Mouse (Mus musculus) large intestine, adult 2 months (tissue): ENCODE results near the gene Rsl24d1. TPM values are rescaled to one million over a fixed set of nuclear protein-coding genes. Genes with fewer than 3 reads are reported as not detected.
"Not testable (repeated sequence)": the region's sequence is repeated elsewhere in the genome, so short reads cannot be mapped to it uniquely, and the experiment has no call there.

ENCODE experiments used
- DNase-seq: peaks from one replicate; pipeline ENCODE4 v3.0.0-alpha.2; 2012; ENCODE audit warnings: low read depth, low spot score
- WGBS: fragments of 180-500 bp; shearing (Covaris S2); methylation state at CpG from one replicate; pipeline ENCODE4 v1.1.7; 2018; 5-methylcytosine and 5-hydroxymethylcytosine counted together
- polyA plus RNA-seq: library from polyadenylated mRNA; depleted of rRNA; stranded (reverse); fragments of >200 nt; gene quantifications from 2 replicates; pipeline ENCODE4 v1.2.3, GENCODE M21; 2012; rRNA removed

Gene Rsl24d1
- 16.6 and 20.9 TPM in 2 replicates for polyA plus RNA-seq

DNA sequence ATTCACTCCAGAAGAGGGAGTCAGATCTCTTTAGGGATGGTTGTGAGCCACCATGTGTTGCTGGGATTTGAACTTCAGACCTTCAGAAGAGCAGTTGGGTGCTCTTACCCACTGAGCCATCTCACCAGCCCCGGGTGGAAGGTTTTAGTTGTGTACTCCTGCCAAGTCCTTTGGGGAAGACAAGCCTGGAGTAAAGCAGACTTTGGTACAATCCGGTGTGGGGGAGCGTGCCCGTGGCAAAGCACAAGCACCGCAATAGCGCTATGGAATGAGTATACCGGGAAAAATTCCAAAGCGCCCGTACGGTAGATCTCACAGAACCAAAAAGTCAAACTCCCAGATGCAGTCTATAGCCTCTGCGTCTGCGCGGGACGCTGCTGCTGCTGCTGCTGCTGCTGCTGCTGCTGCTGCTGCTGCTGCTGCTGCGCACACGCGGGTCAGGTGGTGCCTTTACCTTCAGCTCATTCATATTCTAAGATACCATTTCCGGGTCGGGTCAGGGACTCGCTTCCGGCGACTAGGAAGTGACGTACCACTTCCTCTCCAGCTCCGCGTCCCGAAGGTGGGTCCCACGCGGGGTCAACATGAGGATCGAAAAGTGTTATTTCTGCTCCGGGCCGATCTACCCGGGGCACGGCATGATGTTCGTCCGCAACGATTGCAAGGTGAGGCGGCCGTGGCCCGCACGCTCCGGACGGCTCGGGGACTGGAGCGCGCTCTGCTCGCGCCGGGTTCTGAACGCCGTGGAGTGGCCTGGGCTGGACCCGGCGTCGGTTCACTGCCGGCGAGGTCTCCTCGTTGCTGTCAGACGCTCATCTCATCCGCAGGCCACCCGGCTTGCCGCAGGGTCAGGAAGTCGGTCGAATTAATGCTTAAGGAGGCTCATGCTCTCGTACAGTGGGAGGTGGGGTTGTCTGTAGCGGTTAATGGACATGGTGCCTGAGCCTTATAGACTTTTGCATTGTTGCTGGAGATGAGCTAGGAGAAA lies at the start of gene Rsl24d1:
Gene Rsl24d1 (plus strand): TSS at position 508 of the 988 bp plus-strand sequence.
- WGBS, result under 1% methylated on average over 64 of the region's 64 CpGs

DNA sequence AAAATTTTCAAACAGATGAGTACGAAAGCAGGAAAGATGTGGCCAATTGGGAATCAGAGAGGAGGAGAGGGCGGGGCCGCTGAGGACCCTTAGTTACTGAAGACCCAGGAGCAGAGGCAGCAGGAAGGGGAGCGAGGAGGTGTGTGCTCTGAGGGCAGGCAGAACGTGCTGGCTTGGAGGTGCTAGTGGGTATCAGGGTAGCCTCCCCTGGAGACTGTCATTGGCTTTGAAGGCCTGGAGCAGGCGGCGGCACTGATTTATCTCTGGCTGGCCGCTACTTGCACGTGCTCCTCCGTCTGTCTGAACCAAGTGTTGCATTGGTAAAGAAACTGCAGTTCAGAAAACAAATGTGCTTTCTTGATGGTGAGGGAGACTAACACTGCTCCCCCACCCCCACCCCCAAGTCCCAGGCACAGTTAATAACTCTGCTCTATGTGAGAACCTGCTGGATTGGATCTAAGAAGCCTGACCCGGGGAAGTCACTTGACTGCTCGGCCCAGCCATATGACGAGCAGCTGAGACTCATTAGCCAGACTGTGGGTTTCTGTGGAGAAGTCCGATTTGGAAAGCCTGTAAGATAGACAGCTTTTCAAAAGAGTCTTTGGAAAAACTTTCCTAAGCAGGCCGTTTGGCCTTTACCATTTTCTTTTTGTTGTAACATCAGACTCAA lies 49.5 kb upstream of the Rsl24d1 start:
- no peak for DNase-seq
- 74% methylated on average over 15 of the region's 15 CpGs for WGBS

More for the DNA sequence above, at the start of gene Rsl24d1:
- DNase-seq, result peak; percentile 78

DNA sequence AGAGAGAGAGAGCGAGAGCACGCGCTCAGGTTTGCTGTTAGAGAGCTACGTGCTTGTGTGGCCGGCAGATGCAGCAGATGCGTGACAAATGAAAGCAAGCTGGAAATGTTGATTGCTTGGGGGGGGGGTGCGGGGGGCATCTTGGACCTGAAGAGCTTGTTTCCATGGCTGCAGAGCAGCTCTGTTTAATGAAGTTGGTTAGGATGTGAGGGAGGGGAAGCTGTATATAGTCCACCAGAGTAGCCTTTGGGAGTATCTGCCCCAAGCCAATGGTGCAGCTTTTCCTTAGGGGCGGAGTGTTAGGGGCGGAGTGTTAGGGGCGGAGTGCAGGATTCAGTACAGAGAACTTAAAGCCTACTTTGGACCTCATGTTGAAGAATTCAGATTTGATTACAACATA lies 46.1 kb upstream of the Rsl24d1 start:
- no peak for DNase-seq
- WGBS, result 48% methylated on average over 10 of the region's 10 CpGs

DNA sequence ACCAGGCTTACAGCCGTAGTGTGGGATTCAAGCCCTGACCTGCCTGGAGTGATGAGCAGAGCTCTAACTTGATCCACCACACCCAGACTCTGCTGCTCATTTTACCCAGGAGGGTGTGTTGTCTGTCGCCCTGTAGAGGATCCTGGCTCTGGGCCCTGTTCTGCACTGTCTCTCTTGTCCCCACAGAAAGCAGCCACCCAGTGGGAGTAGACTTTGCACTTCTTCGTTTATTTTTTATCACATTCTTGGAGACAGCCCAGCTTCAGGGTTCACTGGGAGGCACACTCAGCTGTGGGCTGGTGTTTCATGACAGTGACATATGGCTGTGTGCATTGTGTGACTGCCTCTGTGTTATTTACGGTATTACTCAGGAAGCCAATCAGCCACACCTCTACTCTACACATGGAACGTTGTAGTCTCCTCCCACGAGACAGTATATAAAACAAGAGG lies 45.0 kb upstream of the Rsl24d1 start:
- DNase-seq, result peak; percentile 89
- WGBS, result 14% methylated on average over 6 of the region's 6 CpGs

DNA sequence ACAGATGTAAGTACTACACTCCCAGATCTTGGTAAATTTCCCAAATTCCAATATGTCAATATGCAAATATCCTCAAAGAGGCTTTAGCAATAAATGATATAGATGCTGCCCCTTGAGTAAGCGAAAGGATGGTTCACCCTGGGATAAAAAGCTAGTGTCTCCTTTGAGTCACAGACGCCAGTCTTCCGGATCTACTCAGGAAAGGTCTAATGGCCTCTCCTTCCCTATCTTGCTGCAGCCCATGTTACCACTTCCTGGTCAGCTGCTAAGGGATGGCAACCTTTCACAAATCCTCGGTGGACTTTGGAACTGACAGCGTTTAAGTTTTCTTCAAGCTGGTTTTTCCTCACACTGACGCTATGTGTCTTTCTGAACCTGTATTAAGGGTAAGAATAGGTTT lies 44.5 kb upstream of the Rsl24d1 start:
- WGBS, result 32% methylated on average over 6 of the region's 6 CpGs
- DNase-seq, result no peak

DNA sequence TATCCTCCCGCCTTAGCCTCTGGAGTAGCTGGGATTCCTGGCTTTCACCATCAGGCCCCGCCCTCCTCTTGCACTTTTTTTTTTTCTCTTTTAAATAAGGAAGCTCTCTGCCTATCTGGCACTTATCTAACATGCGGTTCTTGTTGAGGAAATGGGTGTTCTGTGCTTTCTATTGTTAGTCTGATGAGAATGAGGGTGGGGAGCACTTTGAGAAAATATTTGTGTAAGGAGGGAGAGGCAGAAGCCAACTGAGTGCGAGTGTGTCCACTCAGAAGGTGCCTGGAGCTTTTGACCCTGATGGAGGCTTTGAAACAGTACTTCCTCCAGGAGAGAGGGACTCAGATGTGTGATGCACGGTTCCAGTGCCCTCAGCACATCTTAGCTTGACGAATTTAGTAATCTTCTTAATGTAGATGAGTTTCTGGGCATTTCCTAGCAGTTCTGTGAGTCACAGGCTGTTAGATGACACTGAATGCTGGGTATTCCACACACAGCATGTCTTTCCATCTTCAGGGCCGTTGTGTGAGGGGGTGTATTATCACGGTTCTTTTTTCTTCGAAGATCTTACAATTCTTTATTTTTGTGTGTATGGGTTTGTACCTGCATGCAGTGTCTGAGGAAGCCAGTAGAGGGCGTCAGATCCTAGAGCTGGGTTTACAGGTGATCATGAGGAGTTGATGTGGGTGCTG lies 42.1 kb upstream of the Rsl24d1 start:
- WGBS, result 50% methylated on average over 10 of the region's 10 CpGs
- no peak for DNase-seq

DNA sequence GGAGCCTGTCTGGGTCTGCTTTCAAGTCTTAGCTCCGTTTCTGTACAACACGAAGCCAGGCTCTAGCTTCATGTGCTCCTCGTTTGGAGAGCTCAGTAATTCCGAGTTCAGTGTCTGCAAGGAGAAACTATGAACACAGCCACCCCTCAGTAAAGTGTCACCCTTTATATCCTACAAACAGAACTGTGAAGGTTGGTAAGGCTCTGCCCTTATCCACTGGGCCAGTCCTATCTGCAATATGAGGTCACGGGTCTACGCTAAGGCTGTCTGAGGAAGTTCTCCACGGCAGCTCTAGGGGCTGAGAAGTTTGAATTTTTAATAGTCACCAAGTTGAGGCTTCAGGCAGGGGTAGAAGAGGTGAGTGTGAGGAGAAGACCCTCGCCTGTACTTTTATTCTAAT lies 40.8 kb upstream of the Rsl24d1 start:
- DNase-seq, result no peak
- 78% methylated on average over 8 of the region's 8 CpGs for WGBS

DNA sequence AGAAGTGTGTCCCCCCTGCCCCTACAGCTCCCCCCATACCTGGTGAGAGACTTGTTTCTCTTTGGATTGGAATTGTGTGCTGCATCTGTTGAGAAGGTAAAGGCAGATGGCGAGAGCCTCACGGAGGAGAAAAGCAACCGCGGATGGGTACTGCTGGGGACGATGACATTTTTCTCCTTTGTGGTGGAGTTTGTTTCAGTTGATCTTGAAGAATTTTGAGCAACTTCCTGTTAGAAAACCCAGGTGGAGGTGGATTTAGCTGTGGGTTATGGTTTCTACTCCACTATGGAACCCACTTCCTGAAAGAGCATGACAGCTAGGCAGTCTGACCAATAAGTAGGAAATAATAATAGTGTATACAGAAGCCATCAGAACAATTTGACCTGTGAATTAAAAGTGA lies 40.1 kb upstream of the Rsl24d1 start:
- WGBS, result 84% methylated on average over 5 of the region's 5 CpGs

DNA sequence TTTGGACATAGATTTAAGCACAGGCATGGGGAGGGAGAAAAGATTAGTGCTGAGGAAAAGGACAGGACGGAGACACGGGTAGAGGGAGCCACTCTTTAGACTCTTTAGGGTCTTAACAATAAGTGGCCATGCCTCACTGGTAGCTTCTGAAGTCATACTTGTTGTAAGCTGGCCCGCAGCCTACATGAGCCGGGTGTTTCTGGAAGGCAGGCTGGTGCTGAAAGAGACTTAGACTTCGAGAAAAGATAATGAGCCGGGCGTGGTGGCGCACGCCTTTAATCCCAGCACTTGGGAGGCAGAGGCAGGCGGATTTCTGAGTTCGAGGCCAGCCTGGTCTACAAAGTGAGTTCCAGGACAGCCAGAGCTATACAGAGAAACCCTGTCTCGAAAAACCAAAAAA lies 33.9 kb upstream of the Rsl24d1 start:
- 77% methylated on average over 10 of the region's 12 CpGs for WGBS
- not testable (repeated sequence) for DNase-seq

More for the DNA sequence above, 40.1 kb upstream of the Rsl24d1 start:
- no peak for DNase-seq

DNA sequence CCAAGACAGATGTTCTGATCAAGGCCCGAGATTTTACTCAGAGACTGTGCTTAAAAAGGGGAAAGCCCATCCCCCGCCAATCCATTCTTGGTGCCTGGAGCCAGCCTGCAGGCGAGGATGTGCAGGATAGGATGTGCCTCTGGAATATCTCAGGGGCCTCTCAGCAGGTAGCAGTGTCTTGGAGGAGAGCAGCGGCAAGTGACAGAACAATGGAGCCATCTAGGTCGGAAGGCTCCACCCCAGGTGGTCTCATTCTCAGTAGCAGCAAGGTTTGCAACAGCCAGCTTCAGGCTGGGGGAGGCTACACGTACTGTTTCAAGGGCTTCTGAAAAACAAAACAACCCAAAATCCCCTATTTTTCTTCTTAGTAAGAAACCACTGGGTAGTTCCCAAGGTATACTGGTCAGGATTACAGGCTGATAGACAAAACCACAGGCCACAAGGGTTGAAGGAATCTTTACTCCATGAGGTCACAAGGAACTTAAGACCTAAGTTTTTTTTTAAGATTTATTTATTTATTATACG lies 33.4 kb upstream of the Rsl24d1 start:
- 79% methylated on average over 7 of the region's 7 CpGs for WGBS
- no peak for DNase-seq

DNA sequence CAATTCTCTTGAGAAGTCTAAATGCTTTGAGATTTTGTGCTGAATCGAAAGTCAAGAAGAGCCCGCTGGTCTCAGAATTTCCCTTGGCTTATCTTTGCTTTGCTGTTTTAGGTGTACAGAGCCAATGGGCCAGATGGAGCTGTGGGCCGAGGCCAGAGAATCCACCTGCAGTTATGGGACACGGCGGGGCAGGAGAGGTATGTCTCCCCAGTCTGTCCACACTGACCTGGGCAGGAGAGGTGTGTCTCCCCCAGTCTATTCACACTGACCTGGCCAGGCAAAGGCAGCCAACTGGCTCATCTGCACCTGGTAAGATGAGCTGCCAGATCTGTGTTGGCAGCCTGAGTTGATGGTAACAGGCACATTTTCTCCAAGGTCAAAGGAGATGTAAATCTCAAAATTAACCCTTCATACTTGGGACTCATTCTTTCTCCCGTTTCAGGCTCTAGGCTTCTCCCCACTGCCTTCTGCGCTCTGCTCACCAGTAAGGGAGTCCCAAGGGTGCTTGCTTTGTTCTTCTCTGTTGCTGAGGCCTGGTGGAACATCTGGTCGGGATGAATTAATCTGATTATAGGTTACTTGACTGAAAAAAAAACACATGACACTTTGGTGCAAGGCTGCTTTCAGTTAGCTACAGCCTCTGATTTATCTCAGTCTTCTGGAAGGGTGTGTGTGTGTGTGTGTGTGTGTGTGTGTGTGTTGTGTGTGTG lies 30.8 kb upstream of the Rsl24d1 start:
- no peak for DNase-seq
- WGBS, result 86% methylated on average over 8 of the region's 8 CpGs

DNA sequence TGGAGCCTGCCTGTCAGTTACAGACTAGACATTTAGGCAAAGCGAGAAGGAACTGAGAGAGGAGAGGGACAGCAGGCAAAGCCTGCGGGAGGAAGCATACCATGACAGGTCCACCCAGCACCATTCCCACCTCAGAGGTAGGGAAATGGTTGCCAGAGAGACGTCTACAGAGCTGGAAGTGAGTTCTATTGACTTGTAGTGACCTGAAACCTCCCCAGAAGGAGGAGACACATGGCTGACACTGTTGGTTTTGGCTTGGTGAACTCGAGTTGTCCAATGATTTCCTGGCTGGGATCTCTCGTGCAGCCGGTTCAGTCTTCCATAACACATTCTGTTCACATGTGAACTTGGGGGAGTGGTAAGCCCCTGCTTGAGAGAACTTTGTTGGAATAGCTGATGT lies 29.3 kb upstream of the Rsl24d1 start:
- 67% methylated on average over 6 of the region's 6 CpGs for WGBS
- DNase-seq, result no peak

DNA sequence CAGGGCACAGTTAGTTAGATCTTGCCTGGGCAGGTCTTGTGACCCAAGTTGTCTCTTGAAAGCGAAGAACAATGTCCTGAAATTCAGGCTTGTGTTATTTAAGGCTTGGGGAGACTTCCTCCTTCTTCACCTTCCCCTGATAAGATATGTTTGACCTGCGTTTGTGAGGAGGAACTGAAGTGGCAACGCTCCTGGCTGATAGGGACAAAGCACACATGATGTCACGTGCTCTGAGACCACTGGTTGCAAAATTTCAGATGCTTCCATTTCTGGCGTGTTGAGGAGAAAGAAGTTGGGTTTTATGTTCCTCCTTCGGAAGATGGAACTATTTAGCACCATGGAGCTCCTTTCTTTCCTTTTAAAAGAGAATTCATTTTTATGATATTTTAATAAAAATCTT lies 27.4 kb upstream of the Rsl24d1 start:
- no peak for DNase-seq
- WGBS, result 70% methylated on average over 6 of the region's 6 CpGs

DNA sequence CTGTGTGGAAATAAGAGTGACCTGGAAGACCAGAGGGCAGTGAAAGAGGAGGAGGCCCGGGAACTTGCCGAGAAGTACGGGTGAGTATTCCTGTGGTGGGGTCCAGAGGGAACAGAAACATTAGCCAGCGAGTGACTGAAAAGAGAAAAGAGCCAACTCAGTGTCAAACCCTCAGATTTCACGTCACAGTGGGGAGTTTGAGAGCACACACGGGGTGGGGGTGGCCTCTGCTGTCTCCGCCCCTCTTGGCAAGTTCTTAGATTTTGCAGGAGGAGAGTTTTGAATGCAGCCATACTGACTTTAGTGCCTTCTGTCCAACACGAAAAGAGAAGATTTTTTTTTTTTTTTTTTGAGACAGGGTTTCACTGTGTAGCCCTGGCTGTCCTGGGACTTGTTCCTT lies 26.1 kb upstream of the Rsl24d1 start:
- WGBS, result 59% methylated on average over 8 of the region's 8 CpGs
- no peak for DNase-seq

DNA sequence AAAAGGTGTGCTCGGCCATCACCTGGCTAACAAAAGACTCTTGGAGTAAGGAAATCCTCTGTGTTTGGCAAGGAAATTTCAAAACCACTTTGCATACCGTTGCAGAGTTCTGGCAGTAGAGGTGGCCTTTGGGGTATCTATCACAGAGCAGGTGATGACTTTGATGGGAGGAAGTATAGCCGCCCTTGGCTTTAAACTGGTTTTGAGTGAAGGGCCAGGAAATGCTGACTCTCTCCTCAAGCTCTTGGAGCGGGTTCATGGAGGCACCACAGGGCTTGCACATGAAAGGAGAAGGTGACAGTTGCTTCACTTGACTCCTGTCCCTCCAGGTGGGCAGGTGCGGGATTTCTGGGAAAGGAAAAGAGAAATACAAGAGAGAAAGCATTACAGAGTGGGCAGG lies 25.6 kb upstream of the Rsl24d1 start:
- 78% methylated on average over 5 of the region's 5 CpGs for WGBS
- DNase-seq, result no peak

DNA sequence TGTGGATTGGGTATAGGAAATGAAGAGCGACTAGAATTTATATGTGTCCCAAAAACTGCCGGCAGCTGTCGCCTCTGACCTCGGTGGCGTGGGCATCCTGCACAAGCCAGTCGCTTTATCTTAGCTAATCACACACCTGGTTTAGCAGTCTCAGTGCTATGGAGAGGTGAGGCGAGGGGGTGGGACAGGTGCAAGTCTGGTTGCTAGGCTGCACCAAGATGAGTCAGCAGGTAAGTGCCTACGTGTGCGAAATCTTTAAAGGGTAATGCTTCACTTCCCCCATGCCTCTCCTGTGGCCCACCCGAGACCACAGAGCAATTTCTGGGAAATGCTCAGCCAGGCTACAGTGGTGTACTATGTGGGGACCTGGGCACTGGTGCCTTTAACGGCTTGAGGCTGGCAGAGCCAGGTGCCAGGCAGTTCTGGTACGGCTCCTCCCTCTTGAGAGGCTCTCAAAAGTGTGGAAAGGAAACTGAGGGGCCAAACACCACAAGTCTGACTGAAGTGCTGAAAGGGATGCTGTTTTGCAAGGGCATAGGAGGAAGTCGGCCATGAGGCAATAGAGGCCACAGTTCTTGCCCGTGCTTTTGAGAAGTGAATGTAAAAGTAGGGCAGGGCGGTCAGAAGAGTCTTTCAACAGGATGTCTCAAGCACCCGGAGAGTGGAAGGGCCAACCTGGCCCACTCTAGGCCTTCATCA lies 23.9 kb upstream of the Rsl24d1 start:
- DNase-seq, result no peak
- WGBS, result 36% methylated on average over 16 of the region's 16 CpGs

DNA sequence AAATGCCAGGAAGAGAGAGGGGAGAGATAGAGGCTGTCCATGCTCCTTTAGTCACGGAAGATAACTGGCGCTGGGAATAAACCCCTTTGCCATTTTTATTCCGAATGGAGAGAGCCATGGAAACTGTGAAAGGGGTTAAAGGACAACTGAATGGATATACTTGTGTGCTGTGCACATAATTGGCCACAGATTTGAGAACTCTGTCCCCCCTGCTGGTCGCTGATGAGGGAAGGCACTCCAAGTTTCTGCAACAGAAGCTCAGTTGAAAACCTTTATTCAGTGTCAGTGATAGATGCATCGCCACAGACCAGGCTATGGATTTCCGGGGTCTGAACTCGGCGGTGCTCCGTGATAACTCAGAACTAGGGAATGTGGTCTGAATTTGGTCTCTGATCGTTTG lies 23.1 kb upstream of the Rsl24d1 start:
- 87% methylated on average over 10 of the region's 10 CpGs for WGBS
- no peak for DNase-seq

DNA sequence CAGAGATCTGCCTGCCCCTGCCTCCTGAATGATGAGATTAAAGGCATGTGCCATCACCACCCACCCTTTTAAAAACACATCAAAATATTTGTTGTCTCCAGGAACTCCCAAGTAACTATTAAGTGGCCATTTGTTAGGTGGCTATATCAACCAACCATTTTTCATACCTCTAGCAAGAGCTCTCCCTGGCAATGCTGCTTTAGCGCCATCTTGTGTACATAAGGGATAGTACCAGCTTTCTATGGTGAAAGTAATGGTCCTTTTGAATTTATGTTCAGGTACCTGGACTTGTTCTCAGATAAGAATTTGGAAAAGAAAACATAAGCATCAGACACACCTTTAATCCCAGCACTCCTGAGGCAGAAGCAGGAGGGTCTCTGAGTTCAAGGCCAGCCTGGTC lies 21.5 kb upstream of the Rsl24d1 start:
- WGBS, result 0% methylated on average over 1 of the region's 1 CpGs
- DNase-seq, result no peak

DNA sequence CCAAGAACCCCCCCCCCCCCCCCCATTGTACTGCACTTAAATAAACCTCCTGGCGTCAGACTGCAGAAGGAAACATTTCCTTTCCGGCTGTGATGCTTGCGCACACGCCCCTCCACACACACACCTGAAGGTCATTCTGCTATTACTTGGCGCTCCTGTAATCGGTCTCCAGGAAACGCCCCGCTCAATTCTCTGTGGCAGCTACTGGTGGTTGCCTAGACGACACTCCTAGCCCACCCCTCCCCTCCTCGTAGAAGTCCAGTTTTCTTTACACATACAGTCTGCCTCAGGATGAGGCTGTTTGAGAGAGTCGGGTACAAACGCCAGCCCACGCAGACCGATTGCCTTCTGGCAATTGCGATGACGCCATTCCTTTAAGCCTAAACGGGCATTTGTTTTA lies 18.6 kb upstream of the Rsl24d1 start:
- no peak for DNase-seq
- 18% methylated on average over 17 of the region's 17 CpGs for WGBS
